Mouse (Mus musculus): ENCODE results near the gene Ip6k1.

- TF ChIP-seq CTCF (IDR thresholded peaks at IDR 0.05; ENCODE audit: extremely low read depth, insufficient read depth, low read length) (no peak), POLR2A (IDR thresholded peaks at IDR 0.05; ENCODE audit: extremely low read depth, insufficient read depth, low read length) (no peak)
Measured at GRCm38 (mm10) chr9:108055661-108056237, 53.4 kb downstream of the Ip6k1 start.

Data from cortical plate, adult 2 months (tissue).